Mouse (Mus musculus): ENCODE data around the gene Cst9. TPM values are rescaled to one million over a fixed set of nuclear protein-coding genes. Genes with fewer than 3 reads are reported as not detected.

Cst9 gene
- not detected for polyA plus RNA-seq (2014; fragmentation: Illumina TruSeq; extraction: RNeasy Lipid Tissue Mini Kit (QIAGEN cat#74804); ENCODE audit: low replicate concordance)

GRCm38 (mm10) chr2:148834912-148835311 is at the start of gene Cst9:
TSS of gene Cst9 (plus strand) at chr2:148835147.

GRCm38 (mm10) chr2:148789142-148789541 is 45.8 kb upstream of the Cst9 start, which contains the start of gene Cst12:
TSS of gene Cst12 (plus strand) at chr2:148789361.

GRCm38 (mm10) chr2:148798485-148798884 is 36.5 kb upstream of the Cst9 start, which contains the start of gene Cst8:
TSS of gene Cst8 (plus strand) at chr2:148798785.

GRCm38 (mm10) chr2:148819909-148820308 is 15.0 kb upstream of the Cst9 start, which contains the start of gene Cst13:
TSS of gene Cst13 (plus strand) at chr2:148820081.

GRCm38 (mm10) chr2:148864966-148865365 is 30.0 kb downstream of the Cst9 start, which contains the start of gene 9230104L09Rik:
TSS of gene 9230104L09Rik (minus strand) at chr2:148865038.

GRCm38 (mm10) chr2:148875335-148875811 is 40.4 kb downstream of the Cst9 start, which contains the start of gene Cst3:
TSS of gene Cst3 (minus strand) at chr2:148875692.

Other genes with a start within 250 kb of the Cst9 start
- 3.6 TPM for gene Nxt1, start 162.5 kb upstream of the Cst9 start, polyA plus RNA-seq (2014; fragmentation: Illumina TruSeq; extraction: RNeasy Lipid Tissue Mini Kit (QIAGEN cat#74804); ENCODE audit: low replicate concordance)
- 35.3 TPM for gene Gzf1, start 154.1 kb upstream of the Cst9 start, polyA plus RNA-seq (2014; fragmentation: Illumina TruSeq; extraction: RNeasy Lipid Tissue Mini Kit (QIAGEN cat#74804); ENCODE audit: low replicate concordance)
- 2.8 TPM for gene Napb, start 102.7 kb upstream of the Cst9 start, polyA plus RNA-seq (2014; fragmentation: Illumina TruSeq; extraction: RNeasy Lipid Tissue Mini Kit (QIAGEN cat#74804); ENCODE audit: low replicate concordance)
- not detected for gene Cstl1, start 84.8 kb upstream of the Cst9 start, polyA plus RNA-seq (2014; fragmentation: Illumina TruSeq; extraction: RNeasy Lipid Tissue Mini Kit (QIAGEN cat#74804); ENCODE audit: low replicate concordance)
- not detected for gene Cst11, start 63.6 kb upstream of the Cst9 start, polyA plus RNA-seq (2014; fragmentation: Illumina TruSeq; extraction: RNeasy Lipid Tissue Mini Kit (QIAGEN cat#74804); ENCODE audit: low replicate concordance)
- gene 8030411F24Rik, start 53.1 kb upstream of the Cst9 start, polyA plus RNA-seq (2014; fragmentation: Illumina TruSeq; extraction: RNeasy Lipid Tissue Mini Kit (QIAGEN cat#74804); ENCODE audit: low replicate concordance): not detected
- not detected for gene Cst12, start 45.8 kb upstream of the Cst9 start, polyA plus RNA-seq (2014; fragmentation: Illumina TruSeq; extraction: RNeasy Lipid Tissue Mini Kit (QIAGEN cat#74804); ENCODE audit: low replicate concordance)
- gene Cst8, start 36.4 kb upstream of the Cst9 start, polyA plus RNA-seq (2014; fragmentation: Illumina TruSeq; extraction: RNeasy Lipid Tissue Mini Kit (QIAGEN cat#74804); ENCODE audit: low replicate concordance): not detected
- gene Cst13, start 15.1 kb upstream of the Cst9 start, polyA plus RNA-seq (2014; fragmentation: Illumina TruSeq; extraction: RNeasy Lipid Tissue Mini Kit (QIAGEN cat#74804); ENCODE audit: low replicate concordance): not detected
- not detected for gene 9230104L09Rik, start 29.9 kb downstream of the Cst9 start, polyA plus RNA-seq (2014; fragmentation: Illumina TruSeq; extraction: RNeasy Lipid Tissue Mini Kit (QIAGEN cat#74804); ENCODE audit: low replicate concordance)
- 4.9 TPM for gene Cst3, start 40.5 kb downstream of the Cst9 start, polyA plus RNA-seq (2014; fragmentation: Illumina TruSeq; extraction: RNeasy Lipid Tissue Mini Kit (QIAGEN cat#74804); ENCODE audit: low replicate concordance)
- not detected for gene Gm1330, start 168.1 kb downstream of the Cst9 start, polyA plus RNA-seq (2014; fragmentation: Illumina TruSeq; extraction: RNeasy Lipid Tissue Mini Kit (QIAGEN cat#74804); ENCODE audit: low replicate concordance)
- not detected for gene Gm10750, start 182.1 kb downstream of the Cst9 start, polyA plus RNA-seq (2014; fragmentation: Illumina TruSeq; extraction: RNeasy Lipid Tissue Mini Kit (QIAGEN cat#74804); ENCODE audit: low replicate concordance)